ENCODE assay signal across 9 mouse cellular contexts in the genomic region with DNA sequence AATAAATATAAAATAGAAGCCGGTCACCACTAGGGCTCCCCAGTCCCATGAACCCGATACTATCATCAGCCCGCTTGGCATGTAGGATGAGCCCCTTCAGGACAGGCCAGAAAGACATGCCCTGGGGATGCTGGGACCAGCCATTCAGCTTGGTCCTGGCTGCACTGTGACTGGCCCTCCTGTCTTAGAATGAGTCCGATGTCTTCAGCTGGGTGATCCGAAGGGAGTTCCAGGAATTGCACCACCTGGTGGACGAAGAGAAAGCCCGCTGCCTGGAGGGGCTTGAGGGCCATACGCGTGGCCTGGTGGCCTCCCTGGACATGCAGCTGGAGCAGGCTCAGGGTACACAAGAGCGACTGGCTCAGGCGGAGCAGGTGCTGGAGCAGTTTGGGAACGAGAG. TPM values are rescaled to one million over a fixed set of nuclear protein-coding genes. Genes with fewer than 3 reads are reported as not detected.
DNase-seq lines count a peak whose midpoint lies in the region; ATAC-seq and TF ChIP-seq lines count a peak whose summit lies in the region.
"Had no signal": no experiment of that assay in that cellular context is flagged by ENCODE, and none has a peak within 500 bp of the region (broad histone marks: within the 10 kb centered on the region; RNA-seq: fewer than 3 reads in every experiment).

No protein-coding gene starts in this region.

- H3K36me3 ChIP-seq in intestine, embryonic 14.5 days (ENCODE audit: control insufficient read depth, insufficient read depth, low read length) = no peaks in the 10 kb centered on the region
- H3K36me3 ChIP-seq in intestine, embryonic 16.5 days (ENCODE audit: control insufficient read depth, insufficient read depth, low read length) = no peaks in the 10 kb centered on the region
- H3K36me3 ChIP-seq in liver, embryonic 14.5 days (replicated peaks; ENCODE audit: control insufficient read depth, insufficient read depth, low read depth) = no peaks in the 10 kb centered on the region
- H3K36me3 ChIP-seq: midbrain, embryonic 12.5 days had no signal

- H3K27ac ChIP-seq in intestine, embryonic 14.5 days (ENCODE audit: low read depth) = no peak overlapping the region
- H3K27ac ChIP-seq in intestine, embryonic 16.5 days (ENCODE audit: low read length) = no peak overlapping the region
- H3K27ac ChIP-seq in liver, embryonic 14.5 days = no peak overlapping the region
- H3K27ac ChIP-seq: midbrain, embryonic 12.5 days had no signal

- DNase-seq in intestine, embryonic 14.5 days (ENCODE audit: low spot score) = peak; percentile 61
- peak; percentile 82 for DNase-seq in ES-CJ7 (ENCODE audit: low read depth, low spot score)
- DNase-seq in embryo, embryonic 10 days (ENCODE audit: low spot score) = peak; percentile 85
- DNase-seq in liver, embryonic 14.5 days (ENCODE audit: low read depth in 3 of 3, low spot score in 3 of 3) = no peak
- DNase-seq in layer of hippocampus, postnatal 36 days = no peak
- DNase-seq in frontal cortex, postnatal 36 days (ENCODE audit: low spot score in 2 of 2) = no peak
- DNase-seq in spleen, adult 12 weeks (ENCODE audit: low spot score) = no peak

- peak; percentile 75; the same call in 1 of the 2 replicates for ATAC-seq in intestine, embryonic 14.5 days (replicated peaks; ENCODE audit: low FRiP score, low TSS enrichment, low read depth)
- ATAC-seq in intestine, embryonic 16.5 days = no peak
- ATAC-seq in liver, embryonic 14.5 days (ENCODE audit: insufficient read depth) = no peak

- no peaks in the 10 kb centered on the region for H3K4me1 ChIP-seq in intestine, embryonic 14.5 days (replicated peaks; ENCODE audit: control insufficient read depth, insufficient read depth, low read length)
- no peaks in the 10 kb centered on the region for H3K4me1 ChIP-seq in intestine, embryonic 16.5 days (ENCODE audit: control insufficient read depth, insufficient read depth, low read length)
- no peaks in the 10 kb centered on the region for H3K4me1 ChIP-seq in liver, embryonic 14.5 days (replicated peaks; ENCODE audit: control insufficient read depth in 2 of 2, insufficient read depth in 2 of 2, low read length in 1 of 2)
- H3K4me1 ChIP-seq: midbrain, embryonic 12.5 days had no signal

- no peaks in the 10 kb centered on the region for H3K9me3 ChIP-seq in intestine, embryonic 14.5 days (ENCODE audit: control insufficient read depth, low read length)
- H3K9me3 ChIP-seq in intestine, embryonic 16.5 days (ENCODE audit: control insufficient read depth, low read length) = no peaks in the 10 kb centered on the region
- no peaks in the 10 kb centered on the region for H3K9me3 ChIP-seq in liver, embryonic 14.5 days (ENCODE audit: control insufficient read depth, low read length)
- H3K9me3 ChIP-seq: midbrain, embryonic 12.5 days had no signal

- no peaks in the 10 kb centered on the region for H3K27me3 ChIP-seq in intestine, embryonic 14.5 days (replicated peaks; ENCODE audit: control insufficient read depth, insufficient read depth, low read length)
- H3K27me3 ChIP-seq in intestine, embryonic 16.5 days (replicated peaks; ENCODE audit: control insufficient read depth, insufficient read depth, low read length) = no peaks in the 10 kb centered on the region
- H3K27me3 ChIP-seq in liver, embryonic 14.5 days (ENCODE audit: control insufficient read depth, insufficient read depth, low read length) = no peaks in the 10 kb centered on the region

- H3K4me3 ChIP-seq in intestine, embryonic 14.5 days (ENCODE audit: low read depth, low read length) = no peak overlapping the region
- H3K4me3 ChIP-seq in intestine, embryonic 16.5 days (ENCODE audit: low read length) = no peak overlapping the region
- H3K4me3 ChIP-seq in liver, embryonic 14.5 days (ENCODE audit: insufficient read depth in 1 of 2, low read depth in 2 of 2, low read length in 2 of 2) = no peak overlapping the region
- H3K4me3 ChIP-seq: midbrain, embryonic 12.5 days had no signal

- whole genome bisulfite sequencing in intestine, embryonic 14.5 days = 36% methylated on average over 12 of the region's 12 CpGs
- 27% methylated on average over 12 of the region's 12 CpGs for WGBS in intestine, embryonic 16.5 days
- WGBS in liver, embryonic 14.5 days (ENCODE audit: insufficient replicate concordance) = 27% methylated on average over 12 of the region's 12 CpGs

- H3K9ac ChIP-seq in intestine, embryonic 14.5 days (ENCODE audit: low read length) = no peak overlapping the region
- no peak overlapping the region for H3K9ac ChIP-seq in intestine, embryonic 16.5 days (ENCODE audit: low read depth, low read length)
- H3K9ac ChIP-seq in liver, embryonic 14.5 days (replicated peaks) = no peak overlapping the region
- H3K9ac ChIP-seq: midbrain, embryonic 12.5 days had no signal

- TF ChIP-seq CTCF in liver, embryonic 14.5 days (IDR thresholded peaks at IDR 0.05; ENCODE audit: low read depth) = peak; percentile 71

- H3K4me2 ChIP-seq in intestine, embryonic 14.5 days (ENCODE audit: low read length) = no peak overlapping the region
- H3K4me2 ChIP-seq in intestine, embryonic 16.5 days (ENCODE audit: low read depth, low read length) = no peak overlapping the region
- H3K4me2 ChIP-seq in liver, embryonic 14.5 days (ENCODE audit: low read depth) = no peak overlapping the region
- H3K4me2 ChIP-seq: midbrain, embryonic 12.5 days had no signal

- TF ChIP-seq EP300 in liver, embryonic 14.5 days (IDR thresholded peaks at IDR 0.05; ENCODE audit: low read depth) = no peak

RNA-seq across cellular contexts. Expression of gene Nsun5, which starts 6.2 kb away (rescaled TPM):
- polyA plus RNA-seq in intestine, embryonic 14.5 days (2014; fragmentation: Nextera tagmentation; extraction: Ambion mirVana) = 28.8 and 29.2 TPM in 2 replicates
- polyA plus RNA-seq in intestine, embryonic 16.5 days (2015; fragmentation: Nextera tagmentation; extraction: Ambion mirVana) = 30.2 and 34.7 TPM in 2 replicates
- 12.4 and 13.9 TPM in 2 replicates for polyA plus RNA-seq in liver, embryonic 14.5 days (2012; rRNA removed)
- 10.5 and 12.9 TPM in 2 replicates for polyA plus RNA-seq in liver, embryonic 14.5 days (2014; fragmentation: Nextera tagmentation; extraction: Ambion mirVana)
- total RNA-seq in layer of hippocampus, postnatal 36 days (2021) = 10 to 100 TPM; 18.8 to 25.9 TPM

RNA-seq across cellular contexts. Expression of gene Trim50, which starts 10.4 kb away (rescaled TPM):
- polyA plus RNA-seq in intestine, embryonic 14.5 days (2014; fragmentation: Nextera tagmentation; extraction: Ambion mirVana) = not detected in 2 replicates
- polyA plus RNA-seq in intestine, embryonic 16.5 days (2015; fragmentation: Nextera tagmentation; extraction: Ambion mirVana) = 0.18 and 0.32 TPM in 2 replicates
- polyA plus RNA-seq in liver, embryonic 14.5 days (2012; rRNA removed) = not detected in 2 replicates
- not detected in 2 replicates for polyA plus RNA-seq in liver, embryonic 14.5 days (2014; fragmentation: Nextera tagmentation; extraction: Ambion mirVana)
- not detected for total RNA-seq in layer of hippocampus, postnatal 36 days (2021)
- polyA plus RNA-seq: midbrain, embryonic 12.5 days had no signal

RNA-seq across cellular contexts. Expression of gene Fkbp6, which starts 13.7 kb away (rescaled TPM):
- 0.19 TPM in 2 replicates for polyA plus RNA-seq in intestine, embryonic 14.5 days (2014; fragmentation: Nextera tagmentation; extraction: Ambion mirVana)
- polyA plus RNA-seq in intestine, embryonic 16.5 days (2015; fragmentation: Nextera tagmentation; extraction: Ambion mirVana) = 0.47 and 0.48 TPM in 2 replicates
- polyA plus RNA-seq in liver, embryonic 14.5 days (2012; rRNA removed) = 0.03 TPM in 2 replicates
- polyA plus RNA-seq in liver, embryonic 14.5 days (2014; fragmentation: Nextera tagmentation; extraction: Ambion mirVana) = not detected in 2 replicates
- total RNA-seq in layer of hippocampus, postnatal 36 days (2021) = not detected
- polyA plus RNA-seq: midbrain, embryonic 12.5 days had no signal

RNA-seq across cellular contexts. Expression of gene Pom121, which starts 30.8 kb away (rescaled TPM):
- 14.8 and 16.5 TPM in 2 replicates for polyA plus RNA-seq in intestine, embryonic 14.5 days (2014; fragmentation: Nextera tagmentation; extraction: Ambion mirVana)
- 6.9 and 7.5 TPM in 2 replicates for polyA plus RNA-seq in intestine, embryonic 16.5 days (2015; fragmentation: Nextera tagmentation; extraction: Ambion mirVana)
- polyA plus RNA-seq in liver, embryonic 14.5 days (2012; rRNA removed) = 7.6 and 9.7 TPM in 2 replicates
- 5.4 and 7.0 TPM in 2 replicates for polyA plus RNA-seq in liver, embryonic 14.5 days (2014; fragmentation: Nextera tagmentation; extraction: Ambion mirVana)
- 10 to 100 TPM; 48.8 to 51.1 TPM for total RNA-seq in layer of hippocampus, postnatal 36 days (2021)

Comparison
In these comparisons a context has a peak if more than half of its experiments do, and no peak if none do; other contexts are left out.
1. DNase-seq: peak in intestine, embryonic 14.5 days (single experiment), ES-CJ7 (single experiment) and embryo, embryonic 10 days (single experiment); none in liver, embryonic 14.5 days (0 of 3), layer of hippocampus, postnatal 36 days (0 of 2), frontal cortex, postnatal 36 days (0 of 2) and spleen, adult 12 weeks (single experiment).